Mouse (Mus musculus) common myeloid progenitor, adult 5-6 weeks (primary cell): ENCODE measurements at regions not wholly inside any gene's neighbourhood (a gene's known extent, or its start where the extent isn't known, plus 50 kb on each side); places are given as distances from the start of the nearest gene placed in this dataset.

Source experiments
- ATAC-seq: replicated peaks from 2 replicates; pipeline ENCODE4 v1.8.0; 2016; ENCODE audit warnings: low read depth, mild to moderate bottlenecking, moderate TSS enrichment, inconsistent platforms; ENCODE audit not compliant: poor library complexity, severe bottlenecking

GRCm38 (mm10) chr7:145048481-145048877 is 108.8 kb upstream of the Ccnd1 start:
- ATAC-seq = no peak

- peak; percentile 55 for ATAC-seq
These were observed 108.2 kb upstream of the Ccnd1 start for GRCm38 (mm10) chr7:145047771-145048480.

GRCm38 (mm10) chr7:145045230-145045629 is 105.5 kb upstream of the Ccnd1 start:
- ATAC-seq = no peak

GRCm38 (mm10) chr7:145043455-145044149 is 103.9 kb upstream of the Ccnd1 start:
- ATAC-seq = no peak

- ATAC-seq = no peak
These were observed 101.1 kb upstream of the Ccnd1 start for GRCm38 (mm10) chr7:145040871-145041270.

GRCm38 (mm10) chr7:145034385-145034784 is 94.7 kb upstream of the Ccnd1 start:
- no peak for ATAC-seq

- no peak; the same call in 1 of the 2 replicates for ATAC-seq
These were observed 91.5 kb upstream of the Ccnd1 start for GRCm38 (mm10) chr7:145031275-145031674.

GRCm38 (mm10) chr7:145030635-145031141 is 91.0 kb upstream of the Ccnd1 start:
- peak; percentile 74 for ATAC-seq

GRCm38 (mm10) chr7:145029622-145030021 is 89.9 kb upstream of the Ccnd1 start:
- ATAC-seq = 0 out of 2 replicates have a peak, but pooled peaks have one; percentile 9

GRCm38 (mm10) chr7:145029124-145029523 is 89.4 kb upstream of the Ccnd1 start:
- ATAC-seq = peak; percentile 53

GRCm38 (mm10) chr7:145027061-145027460 is 87.3 kb upstream of the Ccnd1 start:
- no peak for ATAC-seq

GRCm38 (mm10) chr7:145026014-145026285 is 86.2 kb upstream of the Ccnd1 start:
- no peak for ATAC-seq

GRCm38 (mm10) chr7:145025186-145026013 is 85.7 kb upstream of the Ccnd1 start:
- peak; percentile 64 for ATAC-seq

GRCm38 (mm10) chr7:145024651-145025050 is 84.9 kb upstream of the Ccnd1 start:
- ATAC-seq = no peak

- ATAC-seq = no peak
These were observed 79.4 kb upstream of the Ccnd1 start for GRCm38 (mm10) chr7:145019137-145019536.

- peak; percentile 67; the same call in 1 of the 2 replicates for ATAC-seq
These were observed 78.4 kb upstream of the Ccnd1 start for GRCm38 (mm10) chr7:145018149-145018548.

GRCm38 (mm10) chr7:145015463-145016085 is 75.8 kb upstream of the Ccnd1 start:
- ATAC-seq = no peak

- ATAC-seq = no peak
These were observed 71.0 kb upstream of the Ccnd1 start for GRCm38 (mm10) chr7:145010757-145011156.

GRCm38 (mm10) chr7:145010004-145010403 is 70.3 kb upstream of the Ccnd1 start:
- no peak for ATAC-seq

- ATAC-seq = no peak
These were observed 69.1 kb upstream of the Ccnd1 start for GRCm38 (mm10) chr7:145008662-145009333.
